Mouse (Mus musculus): Measurements from ENCODE around the gene Park7.

Gene Park7

GRCm38 (mm10) chr4:150914290-150914733 lies at the start of gene Park7, which contains the start of gene Tnfrsf9:
TSS of gene Park7 (minus strand) at chr4:150914437.
TSS of gene Tnfrsf9 (plus strand) at chr4:150914562.
- CTCF ChIA-PET = interaction anchor here in 3 of 4 experiments (0.5 to 2.3 kb wide), 13 partner anchors 10 to 288 kb away, joined by 3 to 9 read pairs (median 4); no protein-coding TSS in a partner anchor
- POLR2A ChIA-PET = interaction anchor here in 3 of 4 experiments (0.6 to 3.2 kb wide), 24 partner anchors 10 to 1674 kb away, joined by 3 to 21 read pairs (median 4); no protein-coding TSS in a partner anchor

GRCm38 (mm10) chr4:150963711-150964110 lies 49.5 kb upstream of the Park7 start:
- POLR2A ChIA-PET = interaction anchor here in 2 of 4 experiments (0.6 to 1.6 kb wide), 4 partner anchors 13 to 436 kb away, joined by 3 to 4 read pairs (median 3); no protein-coding TSS in a partner anchor
- CTCF ChIA-PET = interaction anchor here (0.6 to 3.4 kb wide), 21 partner anchors 12 to 662 kb away, joined by 3 to 33 read pairs (median 4); partner anchors contain the start of gene Slc45a1 (in 1 of the 4)

- CTCF ChIA-PET = interaction anchor here in 1 of 4 experiments (1.9 kb wide), 1 partner anchor 36 kb away, joined by 7 read pairs; no protein-coding TSS in a partner anchor
- POLR2A ChIA-PET = interaction anchor here in 2 of 4 experiments (0.7 to 0.9 kb wide), 3 partner anchors 20 to 48 kb away, joined by 3 read pairs; partner anchors contain the start of genes Park7 (in 1 of the 2) and Tnfrsf9 (in 1 of the 2)
Observed at GRCm38 (mm10) chr4:150962231-150962630, 48.0 kb upstream of the Park7 start.

GRCm38 (mm10) chr4:150958536-150958935 lies 44.3 kb upstream of the Park7 start:
- ChIA-PET POLR2A (interaction anchor here in 1 of 4 experiments (1.4 kb wide), 1 partner anchor 21 kb away, joined by 3 read pairs; no protein-coding TSS in a partner anchor), CTCF (interaction anchor here in 1 of 4 experiments (1.0 kb wide), 1 partner anchor 33 kb away, joined by 3 read pairs; no protein-coding TSS in a partner anchor)

- CTCF ChIA-PET = interaction anchor here in 3 of 4 experiments (0.5 to 2.7 kb wide), 11 partner anchors 7 to 665 kb away, joined by 3 to 12 read pairs (median 4); no protein-coding TSS in a partner anchor
- POLR2A ChIA-PET = interaction anchor here in 3 of 4 experiments (0.5 to 1.9 kb wide), 7 partner anchors 9 to 687 kb away, joined by 3 to 4 read pairs (median 3); no protein-coding TSS in a partner anchor
Observed at GRCm38 (mm10) chr4:150957106-150957458, 42.8 kb upstream of the Park7 start.

- POLR2A ChIA-PET = interaction anchor here in 2 of 4 experiments (1.1 to 1.9 kb wide), 6 partner anchors 9 to 313 kb away, joined by 3 to 4 read pairs (median 4); no protein-coding TSS in a partner anchor
Observed at GRCm38 (mm10) chr4:150956369-150957105, 42.3 kb upstream of the Park7 start.

GRCm38 (mm10) chr4:150950972-150951371 lies 36.7 kb upstream of the Park7 start:
- POLR2A ChIA-PET = interaction anchor here in 3 of 4 experiments (0.6 to 1.0 kb wide), 4 partner anchors 11 to 650 kb away, joined by 3 to 4 read pairs (median 3); no protein-coding TSS in a partner anchor

More at GRCm38 (mm10) chr4:150956369-150957105, 42.3 kb upstream of the Park7 start:
- CTCF ChIA-PET = interaction anchor here in 3 of 4 experiments (0.5 to 2.7 kb wide), 14 partner anchors 8 to 664 kb away, joined by 3 to 12 read pairs (median 3); no protein-coding TSS in a partner anchor

GRCm38 (mm10) chr4:150944707-150945106 lies 30.5 kb upstream of the Park7 start:
- POLR2A ChIA-PET = interaction anchor here in 1 of 4 experiments (0.6 to 1.2 kb wide), 3 partner anchors 45 to 251 kb away, joined by 3 to 4 read pairs (median 3); no protein-coding TSS in a partner anchor
- CTCF ChIA-PET = no interaction called here

More at GRCm38 (mm10) chr4:150950972-150951371, 36.7 kb upstream of the Park7 start:
- CTCF ChIA-PET = interaction anchor here in 2 of 4 experiments (0.6 to 1.1 kb wide), 5 partner anchors 11 to 552 kb away, joined by 3 to 4 read pairs (median 3); no protein-coding TSS in a partner anchor

GRCm38 (mm10) chr4:150939991-150940651 lies 25.9 kb upstream of the Park7 start:
- CTCF ChIA-PET = interaction anchor here in 3 of 4 experiments (0.5 to 2.1 kb wide), 11 partner anchors 11 to 284 kb away, joined by 3 to 9 read pairs (median 4); no protein-coding TSS in a partner anchor

GRCm38 (mm10) chr4:150938063-150938452 lies 23.8 kb upstream of the Park7 start:
- ChIA-PET POLR2A (interaction anchor here in 3 of 4 experiments (0.7 to 2.8 kb wide), 12 partner anchors 11 to 723 kb away, joined by 3 to 14 read pairs (median 4); partner anchors contain the start of genes Park7 (in 2 of the 3), Tnfrsf9 (in 2 of the 3) and Per3 (in 1 of the 3)), CTCF (interaction anchor here (0.5 to 2.0 kb wide), 13 partner anchors 10 to 313 kb away, joined by 3 to 8 read pairs (median 4); no protein-coding TSS in a partner anchor)

More at GRCm38 (mm10) chr4:150939991-150940651, 25.9 kb upstream of the Park7 start:
- POLR2A ChIA-PET = interaction anchor here in 3 of 4 experiments (0.6 to 2.0 kb wide), 13 partner anchors 10 to 377 kb away, joined by 3 to 8 read pairs (median 3); partner anchors contain the start of genes Park7 (in 1 of the 3) and Tnfrsf9 (in 1 of the 3)

- ChIA-PET POLR2A (interaction anchor here in 3 of 4 experiments (0.6 to 2.8 kb wide), 15 partner anchors 11 to 723 kb away, joined by 3 to 14 read pairs (median 4); partner anchors contain the start of genes Park7 (in 2 of the 3), Tnfrsf9 (in 2 of the 3) and Per3 (in 1 of the 3)), CTCF (interaction anchor here (0.5 to 2.0 kb wide), 17 partner anchors 10 to 763 kb away, joined by 3 to 8 read pairs (median 4); no protein-coding TSS in a partner anchor)
Observed at GRCm38 (mm10) chr4:150937293-150938062, 23.2 kb upstream of the Park7 start.

GRCm38 (mm10) chr4:150933503-150933902 lies 19.3 kb upstream of the Park7 start:
- CTCF ChIA-PET = interaction anchor here in 3 of 4 experiments (0.7 to 2.0 kb wide), 4 partner anchors 7 to 60 kb away, joined by 3 to 6 read pairs (median 4); no protein-coding TSS in a partner anchor

GRCm38 (mm10) chr4:150927789-150928188 lies 13.6 kb upstream of the Park7 start:
- ChIA-PET POLR2A (interaction anchor here in 1 of 4 experiments (1.2 kb wide), 1 partner anchor 13 kb away, joined by 4 read pairs; the partner anchor contains the start of genes Park7 and Tnfrsf9), CTCF (interaction anchor here in 2 of 4 experiments (0.8 to 1.6 kb wide), 3 partner anchors 10 to 38 kb away, joined by 4 to 6 read pairs (median 4); no protein-coding TSS in a partner anchor)

More at GRCm38 (mm10) chr4:150933503-150933902, 19.3 kb upstream of the Park7 start:
- POLR2A ChIA-PET = interaction anchor here in 1 of 4 experiments (0.6 kb wide), 1 partner anchor 881 kb away, joined by 4 read pairs; no protein-coding TSS in a partner anchor

- ChIA-PET CTCF (interaction anchor here (0.6 to 2.2 kb wide), 18 partner anchors 10 to 267 kb away, joined by 3 to 25 read pairs (median 7); partner anchors contain the start of genes Park7 (in 1 of the 4) and Tnfrsf9 (in 1 of the 4)), POLR2A (interaction anchor here in 3 of 4 experiments (0.7 to 1.5 kb wide), 4 partner anchors 13 to 769 kb away, joined by 3 to 5 read pairs (median 4); partner anchors contain the start of genes Park7 (in 2 of the 3) and Tnfrsf9 (in 2 of the 3))
Observed at GRCm38 (mm10) chr4:150926924-150927705, 12.9 kb upstream of the Park7 start.

GRCm38 (mm10) chr4:150925923-150926322 lies 11.7 kb upstream of the Park7 start:
- ChIA-PET CTCF (interaction anchor here (0.5 to 2.2 kb wide), 57 partner anchors 8 to 1358 kb away, joined by 3 to 25 read pairs (median 3); partner anchors contain the start of genes Park7 (in 3 of the 4), Tnfrsf9 (in 3 of the 4) and Slc45a1 (in 1 of the 4)), POLR2A (interaction anchor here (0.5 to 2.9 kb wide), 19 partner anchors 8 to 1466 kb away, joined by 3 to 14 read pairs (median 3); partner anchors contain the start of genes Park7 (in 1 of the 4) and Tnfrsf9 (in 1 of the 4))

All from embryonic stem cell, embryonic (primary cell).